ENCODE assay signal across 9 mouse cellular contexts in genomic region chr11:75551961-75552441, GRCm38 (mm10). TPM values are rescaled to one million over a fixed set of nuclear protein-coding genes. Genes with fewer than 3 reads are reported as not detected.
DNase-seq lines count a peak whose midpoint lies in the region; ATAC-seq and TF ChIP-seq lines count a peak whose summit lies in the region.
"Had no signal": no experiment of that assay in that cellular context is flagged by ENCODE, and none has a peak within 500 bp of the region (broad histone marks: within the 10 kb centered on the region; RNA-seq: fewer than 3 reads in every experiment).

No protein-coding gene starts in this region.

- WGBS in forebrain, postnatal 0 days = 45% methylated on average over 9 of the region's 9 CpGs
- WGBS in hindbrain, embryonic 14.5 days = 60% methylated on average over 9 of the region's 9 CpGs
- WGBS in midbrain, embryonic 15.5 days = 55% methylated on average over 9 of the region's 9 CpGs

- H3K9me3 ChIP-seq in forebrain, postnatal 0 days (ENCODE audit: low read length) = no peaks in the 10 kb centered on the region
- no peaks in the 10 kb centered on the region for H3K9me3 ChIP-seq in hindbrain, embryonic 14.5 days (ENCODE audit: control insufficient read depth, low read length)
- H3K9me3 ChIP-seq in midbrain, embryonic 15.5 days = no peaks in the 10 kb centered on the region

- H3K4me3 ChIP-seq in layer of hippocampus, adult 2 months = no peak overlapping the region
- no peak overlapping the region for H3K4me3 ChIP-seq in brown adipose tissue, adult 24 weeks (ENCODE audit: insufficient read depth, low read depth, low read length)
- no peak overlapping the region for H3K4me3 ChIP-seq in forebrain, postnatal 0 days (ENCODE audit: low read depth, low read length)
- no peak overlapping the region for H3K4me3 ChIP-seq in hindbrain, embryonic 14.5 days (replicated peaks; ENCODE audit: low read length)
- no peak overlapping the region for H3K4me3 ChIP-seq in midbrain, embryonic 15.5 days

- H3K4me2 ChIP-seq in forebrain, postnatal 0 days (ENCODE audit: low read depth) = no peak overlapping the region
- no peak overlapping the region for H3K4me2 ChIP-seq in hindbrain, embryonic 14.5 days (replicated peaks)
- no peak overlapping the region for H3K4me2 ChIP-seq in midbrain, embryonic 15.5 days

- peaks cover 28% of the 10 kb centered on the region for H3K36me3 ChIP-seq in forebrain, postnatal 0 days (ENCODE audit: insufficient read depth)
- H3K36me3 ChIP-seq in hindbrain, embryonic 14.5 days (replicated peaks; ENCODE audit: control insufficient read depth, insufficient read depth) = peaks cover 27% of the 10 kb centered on the region
- peaks cover 7% of the 10 kb centered on the region; the same call in 1 of the 2 replicates for H3K36me3 ChIP-seq in midbrain, embryonic 15.5 days (replicated peaks)

- no peak for TF ChIP-seq CTCF in layer of hippocampus, adult 2 months (conservative IDR thresholded peaks at IDR 0.05)
- TF ChIP-seq CTCF in forebrain, postnatal 0 days (IDR thresholded peaks at IDR 0.05; ENCODE audit: low read depth) = no peak

- peaks cover 11% of the 10 kb centered on the region for H3K4me1 ChIP-seq in brown adipose tissue, adult 24 weeks (ENCODE audit: control insufficient read depth, insufficient read depth, insufficient read length, low read length)
- no peaks in the 10 kb centered on the region for H3K4me1 ChIP-seq in forebrain, postnatal 0 days (ENCODE audit: insufficient read depth)
- H3K4me1 ChIP-seq in hindbrain, embryonic 14.5 days (replicated peaks; ENCODE audit: control insufficient read depth, insufficient read depth, low read length) = peaks cover 27% of the 10 kb centered on the region; the same call in 1 of the 2 replicates
- H3K4me1 ChIP-seq in midbrain, embryonic 15.5 days = peaks cover 14% of the 10 kb centered on the region; the same call in 1 of the 2 replicates

- peak in 1 of 2 experiments; percentile 39 for DNase-seq in layer of hippocampus, adult 2 months (ENCODE audit: low spot score in 2 of 2)
- DNase-seq in layer of hippocampus, postnatal 14 days (ENCODE audit: low spot score in 2 of 2) = no peak
- DNase-seq in forebrain, postnatal 0 days = no peak
- DNase-seq in hindbrain, embryonic 14.5 days (ENCODE audit: low spot score) = no peak
- no peak for DNase-seq in adrenal gland, adult 8-10 months

- no peaks in the 10 kb centered on the region for H3K27me3 ChIP-seq in forebrain, postnatal 0 days (ENCODE audit: insufficient read depth, low read length)
- no peaks in the 10 kb centered on the region for H3K27me3 ChIP-seq in hindbrain, embryonic 14.5 days (ENCODE audit: control insufficient read depth, insufficient read depth, low read length)
- H3K27me3 ChIP-seq in midbrain, embryonic 15.5 days (replicated peaks) = no peaks in the 10 kb centered on the region
- H3K27me3 ChIP-seq: Patski had no signal

- peak; percentile 16; the same call in 1 of the 2 replicates for ATAC-seq in forebrain, postnatal 0 days
- ATAC-seq in hindbrain, embryonic 14.5 days (ENCODE audit: low FRiP score) = no peak
- no peak for ATAC-seq in midbrain, embryonic 15.5 days (replicated peaks)
- ATAC-seq in megakaryocyte progenitor cell, adult 5-6 weeks (replicated peaks; ENCODE audit: poor library complexity) = no peak

- H3K9ac ChIP-seq in forebrain, postnatal 0 days = no peak overlapping the region
- no peak overlapping the region for H3K9ac ChIP-seq in hindbrain, embryonic 14.5 days
- H3K9ac ChIP-seq in midbrain, embryonic 15.5 days = peak overlapping the region; percentile 4; the same call in 1 of the 2 replicates

- H3K27ac ChIP-seq in layer of hippocampus, adult 2 months = peak overlapping the region; percentile 83
- H3K27ac ChIP-seq in brown adipose tissue, adult 24 weeks (replicated peaks; ENCODE audit: low read depth, low read length) = peak overlapping the region; percentile 28
- H3K27ac ChIP-seq in forebrain, postnatal 0 days (ENCODE audit: low read depth, low read length) = no peak overlapping the region
- H3K27ac ChIP-seq in hindbrain, embryonic 14.5 days = 0 out of 2 replicates have a peak overlapping the region, but pooled peaks have one; percentile 10
- 0 out of 2 replicates have a peak overlapping the region, but pooled peaks have one; percentile 7 for H3K27ac ChIP-seq in midbrain, embryonic 15.5 days

RNA-seq across cellular contexts. Expression of gene Slc43a2, which starts 20.5 kb away (rescaled TPM):
- 10 to 100 TPM; 43.0 to 53.4 TPM for total RNA-seq in layer of hippocampus, adult 2 months (2021)
- 10 to 100 TPM; 40.5 to 44.7 TPM for total RNA-seq in layer of hippocampus, postnatal 14 days (2021)
- 13.4 and 14.5 TPM in 2 replicates for polyA plus RNA-seq in brown adipose tissue, adult 24 weeks (2012; ENCODE audit: insufficient read depth, insufficient read length, missing spikeins)
- 16.5 and 24.0 TPM in 2 replicates for total RNA-seq in forebrain, postnatal 0 days (2014; rRNA removed)
- polyA plus RNA-seq in forebrain, postnatal 0 days (2015; fragmentation: Nextera tagmentation; extraction: Ambion mirVana) = 10.4 and 14.1 TPM in 2 replicates
- polyA plus RNA-seq in hindbrain, embryonic 14.5 days (2014; fragmentation: Nextera tagmentation; extraction: Ambion mirVana) = 13.8 and 15.2 TPM in 2 replicates
- 17.7 and 20.2 TPM in 2 replicates for polyA plus RNA-seq in midbrain, embryonic 15.5 days (2015; fragmentation: Nextera tagmentation; extraction: Ambion mirVana)
- 8.6 and 12.2 TPM in 2 replicates for total RNA-seq in megakaryocyte progenitor cell, adult 5-6 weeks (2015)
- 8.9 and 9.9 TPM in 2 replicates for total RNA-seq in megakaryocyte progenitor cell, adult 5-6 weeks (2017)
- 10 to 100 TPM; 22.5 to 29.8 (median 23.2) TPM for total RNA-seq in adrenal gland, adult 8-10 months (2022)

RNA-seq across cellular contexts. Expression of gene Pitpna, which starts 35.9 kb away (rescaled TPM):
- total RNA-seq in layer of hippocampus, adult 2 months (2021) = 100 to 1,000 TPM; 269 to 283 TPM
- 100 to 1,000 TPM; 312 to 321 TPM for total RNA-seq in layer of hippocampus, postnatal 14 days (2021)
- polyA plus RNA-seq in brown adipose tissue, adult 24 weeks (2012; ENCODE audit: insufficient read depth, insufficient read length, missing spikeins) = 75.9 and 86.5 TPM in 2 replicates
- 83.0 and 95.7 TPM in 2 replicates for total RNA-seq in forebrain, postnatal 0 days (2014; rRNA removed)
- 85.8 and 101 TPM in 2 replicates for polyA plus RNA-seq in forebrain, postnatal 0 days (2015; fragmentation: Nextera tagmentation; extraction: Ambion mirVana)
- 136 and 159 TPM in 2 replicates for polyA plus RNA-seq in hindbrain, embryonic 14.5 days (2014; fragmentation: Nextera tagmentation; extraction: Ambion mirVana)
- polyA plus RNA-seq in midbrain, embryonic 15.5 days (2015; fragmentation: Nextera tagmentation; extraction: Ambion mirVana) = 103 and 116 TPM in 2 replicates
- total RNA-seq in megakaryocyte progenitor cell, adult 5-6 weeks (2015) = 166 and 176 TPM in 2 replicates
- total RNA-seq in megakaryocyte progenitor cell, adult 5-6 weeks (2017) = 70.3 and 82.4 TPM in 2 replicates
- 100 to 1,000 TPM; 172 to 186 (median 176) TPM for total RNA-seq in adrenal gland, adult 8-10 months (2022)

RNA-seq across cellular contexts. Expression of gene Scarf1, which starts 38.7 kb away (rescaled TPM):
- 1 to 10 TPM; 1.3 TPM for total RNA-seq in layer of hippocampus, adult 2 months (2021)
- 1 to 10 TPM; 2.9 to 3.3 TPM for total RNA-seq in layer of hippocampus, postnatal 14 days (2021)
- 3.4 and 5.3 TPM in 2 replicates for polyA plus RNA-seq in brown adipose tissue, adult 24 weeks (2012; ENCODE audit: insufficient read depth, insufficient read length, missing spikeins)
- 4.0 and 4.5 TPM in 2 replicates for total RNA-seq in forebrain, postnatal 0 days (2014; rRNA removed)
- polyA plus RNA-seq in forebrain, postnatal 0 days (2015; fragmentation: Nextera tagmentation; extraction: Ambion mirVana) = 3.1 and 3.5 TPM in 2 replicates
- polyA plus RNA-seq in hindbrain, embryonic 14.5 days (2014; fragmentation: Nextera tagmentation; extraction: Ambion mirVana) = 3.5 and 4.2 TPM in 2 replicates
- 4.6 and 5.2 TPM in 2 replicates for polyA plus RNA-seq in midbrain, embryonic 15.5 days (2015; fragmentation: Nextera tagmentation; extraction: Ambion mirVana)
- total RNA-seq in megakaryocyte progenitor cell, adult 5-6 weeks (2015) = 1.7 and 3.0 TPM in 2 replicates
- total RNA-seq in megakaryocyte progenitor cell, adult 5-6 weeks (2017) = 2.4 and 3.7 TPM in 2 replicates
- total RNA-seq in adrenal gland, adult 8-10 months (2022) = 1 to 10 TPM; 6.0 to 9.4 (median 7.2) TPM

RNA-seq across cellular contexts. Expression of gene Rilp, which starts 42.1 kb away (rescaled TPM):
- total RNA-seq in layer of hippocampus, adult 2 months (2021) = 1 to 10 TPM; 1.6 to 1.7 TPM
- 1 to 10 TPM; 3.7 to 5.0 TPM for total RNA-seq in layer of hippocampus, postnatal 14 days (2021)
- polyA plus RNA-seq in brown adipose tissue, adult 24 weeks (2012; ENCODE audit: insufficient read depth, insufficient read length, missing spikeins) = 42.3 and 47.1 TPM in 2 replicates
- 0.67 and 1.6 TPM in 2 replicates for total RNA-seq in forebrain, postnatal 0 days (2014; rRNA removed)
- 2.9 and 4.9 TPM in 2 replicates for polyA plus RNA-seq in forebrain, postnatal 0 days (2015; fragmentation: Nextera tagmentation; extraction: Ambion mirVana)
- 2.8 and 3.1 TPM in 2 replicates for polyA plus RNA-seq in hindbrain, embryonic 14.5 days (2014; fragmentation: Nextera tagmentation; extraction: Ambion mirVana)
- 1.9 and 2.0 TPM in 2 replicates for polyA plus RNA-seq in midbrain, embryonic 15.5 days (2015; fragmentation: Nextera tagmentation; extraction: Ambion mirVana)
- total RNA-seq in megakaryocyte progenitor cell, adult 5-6 weeks (2015) = 0.64 TPM in 1 of 2 replicates, not detected in the other
- total RNA-seq in megakaryocyte progenitor cell, adult 5-6 weeks (2017) = 0.24 TPM in 1 of 2 replicates, not detected in the other
- total RNA-seq in adrenal gland, adult 8-10 months (2022) = 1 to 10 TPM; 3.6 to 8.9 (median 8.0) TPM
